Mouse (Mus musculus): ENCODE data around the gene Gm21970.
"Not testable (repeated sequence)": the region's sequence is repeated elsewhere in the genome, so short reads cannot be mapped to it uniquely, and the experiment has no call there.

The Gm21970 gene

GRCm38 (mm10) chr16:91438599-91438998, 47.1 kb downstream of the Gm21970 start:
- DNase-seq (ENCODE audit: low spot score in 2 of 2), result not testable (repeated sequence)

GRCm38 (mm10) chr16:91441366-91441765, 49.8 kb downstream of the Gm21970 start:
- DNase-seq (ENCODE audit: low spot score in 2 of 2), result no peak

DNA sequence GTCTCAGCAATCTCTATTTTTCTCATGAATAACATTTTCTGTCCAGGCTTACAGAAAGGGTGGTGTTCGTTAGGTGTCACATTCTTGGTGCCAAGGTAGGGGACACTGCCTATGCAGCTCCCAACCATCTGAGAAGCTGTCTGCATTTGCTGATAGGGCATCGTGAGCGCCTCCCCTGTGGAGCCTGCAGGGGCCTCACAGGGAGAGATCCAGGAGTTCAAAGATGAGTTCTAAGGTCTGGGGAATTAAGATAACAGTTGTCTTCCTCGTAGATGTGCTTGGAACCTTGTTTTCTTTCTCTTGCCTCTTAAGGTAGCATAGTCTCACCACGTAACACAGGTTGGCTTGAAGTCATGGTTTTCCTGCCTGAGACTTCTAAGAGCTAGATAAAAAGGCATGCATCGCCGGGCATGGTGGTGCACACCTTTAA, 50.3 kb downstream of the Gm21970 start:
- DNase-seq (ENCODE audit: low spot score in 2 of 2), result no peak

DNA sequence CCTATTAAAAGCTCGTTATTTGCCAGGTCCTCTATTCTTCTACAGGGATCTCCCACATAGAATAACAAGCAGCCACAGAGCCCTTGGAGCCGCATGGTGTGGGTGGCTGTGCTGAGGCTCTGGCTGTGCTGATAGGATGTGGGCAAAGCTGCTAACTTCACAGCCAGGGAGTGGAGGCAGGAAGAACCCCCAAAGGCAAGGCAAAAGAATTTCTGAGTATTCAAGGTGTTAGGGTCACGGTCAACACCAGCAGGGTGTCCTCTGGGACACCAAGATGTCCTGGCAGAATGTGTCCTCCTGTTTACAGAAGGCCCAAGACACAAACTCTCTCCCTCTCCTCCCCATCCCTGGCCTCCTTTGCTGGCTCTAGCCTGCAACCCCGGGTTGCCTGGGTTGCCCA, 50.9 kb downstream of the Gm21970 start:
- DNase-seq (ENCODE audit: low spot score in 2 of 2), result no peak

- DNase-seq (ENCODE audit: low spot score in 2 of 2), result no peak
Measured at GRCm38 (mm10) chr16:91443211-91443611, 51.7 kb downstream of the Gm21970 start.

DNA sequence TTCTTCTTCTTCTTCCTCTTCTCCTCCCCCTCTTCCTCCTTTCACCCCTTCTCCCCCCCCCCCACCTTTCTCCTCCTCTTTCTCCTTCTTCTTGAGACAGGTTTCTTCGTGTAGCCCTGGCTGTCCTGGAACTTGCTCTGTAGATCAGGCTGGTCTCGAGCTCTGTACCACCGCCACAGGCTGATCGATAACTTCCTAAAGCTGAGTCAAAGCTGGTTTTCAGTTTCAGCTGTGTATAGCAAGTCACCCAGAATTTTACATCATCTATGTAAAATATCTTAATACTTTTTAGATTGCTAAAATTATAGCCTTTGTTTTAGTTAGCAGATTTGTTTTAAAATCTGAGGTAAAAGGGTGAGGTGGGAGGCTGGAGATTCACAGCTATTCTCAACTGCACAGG, 53.3 kb downstream of the Gm21970 start:
- DNase-seq (ENCODE audit: low spot score in 2 of 2), result no peak

DNA sequence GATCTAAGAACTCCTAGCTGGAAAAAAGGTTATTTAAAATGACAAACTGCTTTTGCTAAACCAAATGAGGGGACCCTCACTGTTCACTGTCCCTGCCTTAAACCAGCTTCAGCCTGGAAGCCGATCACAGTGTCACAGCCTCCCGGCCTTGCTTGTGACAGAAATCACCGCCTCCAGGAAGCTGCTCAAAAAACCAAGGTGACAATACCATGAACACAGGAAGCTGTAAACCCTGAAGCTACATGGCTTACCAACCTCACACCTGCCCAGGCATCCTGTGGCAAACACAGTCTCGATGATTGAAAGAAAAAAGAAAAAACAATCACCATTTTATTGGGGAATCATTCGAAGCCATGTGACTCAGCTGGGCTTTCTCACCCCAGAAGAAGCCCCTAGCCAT, 54.0 kb downstream of the Gm21970 start:
- no peak for DNase-seq (ENCODE audit: low spot score in 2 of 2)

DNA sequence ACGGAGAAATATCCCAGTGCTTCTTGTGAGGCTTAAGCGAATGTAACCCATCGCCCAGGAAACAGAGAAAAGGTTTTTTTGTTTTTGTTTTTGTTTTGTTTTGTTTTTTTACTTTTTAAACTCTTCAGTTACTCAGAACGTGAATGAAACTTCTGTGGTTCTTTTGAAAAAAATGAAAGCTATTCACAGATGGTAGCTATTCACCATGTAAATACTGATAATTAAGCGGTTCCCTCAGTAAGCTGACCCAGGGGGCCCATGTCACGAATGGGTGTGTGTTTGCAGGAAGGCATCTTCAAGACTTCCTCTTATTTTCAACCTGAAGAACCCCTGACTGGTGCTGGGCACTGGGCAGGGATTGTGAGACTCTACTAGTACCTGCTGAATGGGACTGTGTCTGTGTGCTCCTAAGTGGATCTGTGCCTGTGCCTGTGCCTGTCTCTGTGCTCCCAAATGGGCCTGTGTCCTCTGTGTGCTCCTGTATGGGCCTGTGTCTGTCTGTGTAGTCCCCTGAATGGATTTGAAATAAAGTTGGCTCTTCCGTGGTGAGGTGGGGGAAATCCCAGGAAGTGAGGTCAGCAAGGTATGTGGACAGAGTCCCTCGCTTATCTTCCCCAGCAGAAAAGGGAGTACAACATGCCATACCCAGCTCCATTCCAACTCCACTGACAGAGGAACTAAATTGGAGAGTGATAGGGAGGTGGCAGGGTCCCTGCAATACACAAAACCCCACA, 55.4 kb downstream of the Gm21970 start:
- DNase-seq (ENCODE audit: low spot score in 2 of 2), result no peak

DNA sequence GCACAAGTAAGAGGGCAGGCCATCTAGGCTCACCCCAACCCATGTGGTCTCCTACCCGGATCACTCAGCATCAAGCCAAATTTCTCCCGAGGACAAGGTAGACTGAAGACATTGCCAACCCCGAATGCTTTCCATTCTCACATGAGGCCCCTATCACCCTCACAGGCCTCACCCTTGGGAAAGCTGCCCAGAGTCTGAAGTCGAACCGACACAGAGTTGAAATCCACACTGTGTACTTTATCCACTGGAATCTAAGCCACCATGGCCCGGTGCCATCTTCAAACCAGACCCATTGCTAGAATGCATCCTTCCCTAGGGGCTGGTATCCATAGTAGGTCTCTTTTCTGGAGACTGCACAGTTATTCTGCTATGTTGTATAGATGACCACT, 56.0 kb downstream of the Gm21970 start:
- DNase-seq (ENCODE audit: low spot score in 2 of 2), result no peak

- DNase-seq (ENCODE audit: low spot score in 2 of 2), result no peak
Measured at GRCm38 (mm10) chr16:91448088-91448487, 56.6 kb downstream of the Gm21970 start.

GRCm38 (mm10) chr16:91448895-91449294, 57.4 kb downstream of the Gm21970 start:
- DNase-seq (ENCODE audit: low spot score in 2 of 2), result no peak

GRCm38 (mm10) chr16:91450137-91451064, 58.9 kb downstream of the Gm21970 start:
- no peak for DNase-seq (ENCODE audit: low spot score in 2 of 2)

GRCm38 (mm10) chr16:91451949-91452348, 60.4 kb downstream of the Gm21970 start:
- DNase-seq (ENCODE audit: low spot score in 2 of 2), result no peak

- DNase-seq (ENCODE audit: low spot score in 2 of 2), result no peak
Measured at GRCm38 (mm10) chr16:91452363-91452896, 60.9 kb downstream of the Gm21970 start.

DNA sequence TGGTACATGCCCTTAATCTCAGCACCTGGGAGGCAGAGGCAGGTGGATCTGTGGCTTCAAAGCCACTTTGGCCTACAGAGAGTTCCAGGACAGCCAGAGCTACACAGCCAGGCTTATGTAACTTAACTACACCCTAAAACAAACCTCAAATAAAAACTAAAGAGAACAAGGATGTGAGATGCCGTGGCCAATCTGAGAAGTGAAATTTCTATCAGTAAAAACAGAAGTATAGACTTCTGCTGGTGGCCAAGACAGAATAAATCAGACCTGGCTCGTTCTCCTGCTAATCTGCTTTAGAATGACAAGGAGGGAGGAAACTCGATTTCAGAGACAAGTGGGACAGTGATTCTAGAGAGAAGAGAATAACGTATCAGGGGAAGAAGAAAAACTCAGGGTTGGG, 64.3 kb downstream of the Gm21970 start:
- DNase-seq (ENCODE audit: low spot score in 2 of 2), result no peak

- no peak for DNase-seq (ENCODE audit: low spot score in 2 of 2)
Measured at GRCm38 (mm10) chr16:91458301-91458746, 66.8 kb downstream of the Gm21970 start.

- no peak for DNase-seq (ENCODE audit: low spot score in 2 of 2)
Measured at GRCm38 (mm10) chr16:91458976-91459375, 67.5 kb downstream of the Gm21970 start.

DNA sequence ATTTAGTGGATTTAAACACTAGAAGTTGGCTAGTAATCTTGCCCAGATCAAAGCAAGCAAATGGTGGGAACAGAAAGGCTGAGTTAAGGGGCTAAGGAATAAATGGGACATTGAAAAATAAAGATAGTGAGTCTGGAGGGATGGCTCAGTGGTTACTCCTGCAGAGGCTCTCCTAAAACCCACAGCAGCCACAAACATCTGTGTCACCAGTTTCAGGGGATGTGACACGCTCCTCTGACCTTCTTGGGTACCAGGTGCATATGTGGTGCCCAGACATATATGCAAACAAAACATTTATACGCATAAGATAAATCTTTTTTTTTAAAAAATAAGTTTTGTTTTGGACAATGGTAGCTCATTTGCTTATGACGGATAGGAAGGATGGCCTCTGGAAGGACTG, 67.9 kb downstream of the Gm21970 start:
- no peak for DNase-seq (ENCODE audit: low spot score in 2 of 2)

DNA sequence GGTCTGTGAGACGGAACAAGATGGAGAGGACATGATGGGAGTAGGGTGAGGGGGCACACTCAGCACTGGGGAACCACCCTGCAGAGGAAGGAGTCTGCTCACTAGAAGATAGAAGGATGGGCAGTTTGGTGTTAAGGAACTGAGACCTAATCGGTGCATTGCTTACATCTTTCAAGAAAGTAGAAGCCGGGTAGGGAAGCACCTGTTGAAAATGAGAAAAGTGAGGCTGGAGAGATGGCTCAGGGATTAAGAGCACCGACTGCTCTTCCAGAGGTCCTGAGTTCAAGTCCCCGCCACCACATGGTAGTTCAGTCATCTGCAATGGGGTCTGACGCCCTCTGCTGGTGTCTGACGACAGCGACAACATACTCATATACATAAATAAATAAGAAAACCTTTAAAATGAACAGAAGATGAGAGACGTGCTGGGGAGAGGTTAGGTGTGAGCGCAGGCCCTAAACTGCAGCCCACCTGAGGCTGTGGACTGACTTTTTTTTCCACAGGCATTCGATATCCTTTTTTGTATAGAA, 68.4 kb downstream of the Gm21970 start:
- DNase-seq (ENCODE audit: low spot score in 2 of 2), result no peak

GRCm38 (mm10) chr16:91461066-91461638, 69.6 kb downstream of the Gm21970 start:
- DNase-seq (ENCODE audit: low spot score in 2 of 2), result no peak

GRCm38 (mm10) chr16:91461773-91462181, 70.3 kb downstream of the Gm21970 start:
- no peak for DNase-seq (ENCODE audit: low spot score in 2 of 2)

DNA sequence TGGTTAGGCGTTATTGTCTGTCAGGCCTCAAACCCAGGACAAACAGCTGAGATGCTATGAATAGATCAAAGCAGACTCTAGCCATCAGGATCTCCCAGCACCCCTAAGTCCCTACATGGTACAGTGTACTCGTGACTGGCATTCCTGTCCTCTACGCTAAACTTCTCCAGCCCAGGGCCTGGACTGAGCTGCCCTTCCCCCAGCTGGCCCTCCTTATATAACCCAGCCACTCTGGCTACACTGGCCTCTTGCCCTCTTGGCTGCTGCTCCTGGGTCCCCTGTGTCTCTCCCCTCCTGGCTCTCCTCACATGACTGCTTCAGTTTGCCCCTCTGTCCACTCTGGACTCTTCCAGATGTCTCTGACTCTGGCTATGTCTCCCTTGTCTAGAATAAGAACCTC, 71.1 kb downstream of the Gm21970 start:
- DNase-seq (ENCODE audit: low spot score in 2 of 2), result no peak

Data from urinary bladder, postnatal 4 days (tissue).